Mouse (Mus musculus) ES-E14 (cell line): Measurements from ENCODE around the gene Syde2. TPM values are rescaled to one million over a fixed set of nuclear protein-coding genes. Genes with fewer than 3 reads are reported as not detected.
A peak's percentile ranks its signal among the peaks of the same experiment; 100 is the strongest.

ENCODE experiments used
- DNase-seq: peaks from one replicate; pipeline ENCODE4 v3.0.0-alpha.2; 2013; ENCODE audit warnings: low read depth, low spot score
- H3K27ac ChIP-seq: 2 replicates; pipeline ENCODE4 v1.5.1; 2012; ENCODE audit warnings: low read depth, mild to moderate bottlenecking, low read length, moderate library complexity, mixed read lengths; ENCODE audit not compliant: poor library complexity, insufficient read depth, severe bottlenecking
- H3K36me3 ChIP-seq: 2 replicates; pipeline ENCODE4 v1.6.1; 2012; ENCODE audit warnings: mild to moderate bottlenecking, low read length, moderate library complexity, mixed read lengths; ENCODE audit not compliant: control insufficient read depth, poor library complexity, insufficient read depth, severe bottlenecking
- H3K4me1 ChIP-seq, 2 experiments: fragments of 150-350 bp in 1 of 2; sonication (generic) in 1 of 2; 2 replicates each; pipeline ENCODE4 v1.6.1; 2012; ENCODE audit warnings: low read length in 2 of 2, mild to moderate bottlenecking in 1 of 2, mixed read lengths in 1 of 2; ENCODE audit not compliant: control insufficient read depth in 2 of 2, insufficient read depth in 2 of 2, poor library complexity in 1 of 2
- H3K4me3 ChIP-seq, 2 experiments: fragments of 150-350 bp in 1 of 2; sonication (generic) in 1 of 2; 2 replicates each; pipeline ENCODE4 v1.5.1; 2012; ENCODE audit warnings: low read length in 2 of 2, low read depth in 1 of 2, mild to moderate bottlenecking in 1 of 2, mixed read lengths in 1 of 2; ENCODE audit not compliant: insufficient read depth in 1 of 2, poor library complexity in 1 of 2, severe bottlenecking in 1 of 2
- H3K9ac ChIP-seq: 2 replicates; pipeline ENCODE4 v1.6.1; 2012; ENCODE audit warnings: low read depth, mild to moderate bottlenecking, low read length, mixed read lengths; ENCODE audit not compliant: poor library complexity, insufficient read depth, severe bottlenecking
- H3K9me3 ChIP-seq: fragments of 150-350 bp; sonication (generic); 2 replicates; pipeline ENCODE4 v1.6.1; 2012; ENCODE audit warnings: low read depth, mild to moderate bottlenecking, low read length; ENCODE audit not compliant: control insufficient read depth, insufficient read depth
- CHD2 ChIP-seq: IDR thresholded peaks from 2 replicates; pipeline ENCODE4 v1.6.1; 2014; ENCODE audit warnings: mild to moderate bottlenecking, low read depth, low read length, inconsistent platforms
- HCFC1 ChIP-seq: IDR thresholded peaks from 2 replicates; pipeline ENCODE4 v1.6.1; 2012; ENCODE audit warnings: low read length, inconsistent platforms, borderline replicate concordance; ENCODE audit not compliant: insufficient read depth
- MAFK ChIP-seq: IDR thresholded peaks from 2 replicates; pipeline ENCODE4 v1.6.1; 2014; ENCODE audit warnings: mild to moderate bottlenecking, low read depth, low read length, inconsistent platforms; ENCODE audit not compliant: insufficient read depth
- ZC3H11A ChIP-seq: IDR thresholded peaks from 2 replicates; pipeline ENCODE4 v1.6.1; 2012; ENCODE audit warnings: low read depth, mild to moderate bottlenecking, inconsistent platforms, low read length, borderline replicate concordance
- ZNF384 ChIP-seq: IDR thresholded peaks from 2 replicates; pipeline ENCODE4 v1.6.1; 2012; ENCODE audit warnings: low read depth, low read length, inconsistent platforms
- in situ Hi-C, 2 experiments: fragments of 600-800 bp; cut with MboI; formaldehyde crosslinking; loops; one replicate each; pipeline ENCODE4 v1.15.1; 2025; ENCODE audit warnings: low sequenced_read_pairs in 2 of 2, inconsistent platforms in 1 of 2; ENCODE audit not compliant: unreplicated experiment in 2 of 2
- total RNA-seq: library from RNA; depleted of rRNA; stranded (reverse); fragments of 300-350 nt; gene quantifications from 2 replicates; pipeline ENCODE4 v1.2.3, GENCODE M21; 2012

The Syde2 gene
- total RNA-seq, 1 experiment = 19.9 TPM

- peaks cover 10% of the 10 kb centered on the region for H3K36me3 ChIP-seq
These were observed 45.7 kb upstream of the Syde2 start for GRCm38 (mm10) chr3:145941971-145942370.

DNA sequence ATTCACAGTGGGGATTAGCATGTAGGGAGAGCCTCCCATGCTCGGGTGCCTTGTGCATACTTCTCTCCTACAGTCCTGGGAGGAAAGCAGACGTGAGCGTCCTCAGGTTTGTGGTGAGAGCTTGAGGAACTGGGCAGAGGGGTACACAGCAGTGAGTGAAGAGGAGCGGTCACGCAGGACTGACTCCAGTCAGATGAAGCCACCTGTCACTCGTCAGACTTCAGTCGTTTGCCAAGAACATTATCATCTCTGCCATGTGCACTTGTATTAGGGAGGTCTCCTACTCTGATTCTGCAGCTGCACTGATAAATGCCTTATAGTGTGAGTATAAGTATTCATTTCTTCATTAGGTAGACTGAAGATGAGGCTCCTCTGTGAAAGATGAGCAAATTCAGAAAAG lies 43.3 kb upstream of the Syde2 start:
- no peak for TF ChIP-seq HCFC1
- TF ChIP-seq MAFK = no peak
- no peak for TF ChIP-seq ZC3H11A
- TF ChIP-seq ZNF384 = no peak
- TF ChIP-seq CHD2 = no peak
- Histone ChIP-seq H3K4me1 (peaks cover 0 to 6% of the 10 kb centered on the region in 2 experiments; a peak in 2 of 4 replicates), H3K9ac (no peak overlapping the region), H3K27ac (no peak overlapping the region), H3K9me3 (no peaks in the 10 kb centered on the region), H3K36me3 (peaks cover 10% of the 10 kb centered on the region), H3K4me3 (no peak overlapping the region)
- in situ Hi-C loops = loop anchor here in 1 of 2 experiments (10.0 kb wide), 1 partner anchor 110 kb away; no protein-coding TSS in a partner anchor
- DNase-seq = no peak

More at GRCm38 (mm10) chr3:145941971-145942370, 45.7 kb upstream of the Syde2 start:
- in situ Hi-C loops = loop anchor here in 1 of 2 experiments (10.0 kb wide), 1 partner anchor 113 kb away; no protein-coding TSS in a partner anchor
- no peak overlapping the region for H3K9ac ChIP-seq
- no peak overlapping the region for H3K4me3 ChIP-seq
- DNase-seq = peak; percentile 70
- H3K9me3 ChIP-seq = no peaks in the 10 kb centered on the region
- H3K27ac ChIP-seq = no peak overlapping the region
- TF ChIP-seq MAFK (no peak), HCFC1 (no peak), ZC3H11A (no peak), CHD2 (no peak), ZNF384 (no peak)
- H3K4me1 ChIP-seq = peaks cover 0 to 6% of the 10 kb centered on the region in 2 experiments; a peak in 2 of 4 replicates

DNA sequence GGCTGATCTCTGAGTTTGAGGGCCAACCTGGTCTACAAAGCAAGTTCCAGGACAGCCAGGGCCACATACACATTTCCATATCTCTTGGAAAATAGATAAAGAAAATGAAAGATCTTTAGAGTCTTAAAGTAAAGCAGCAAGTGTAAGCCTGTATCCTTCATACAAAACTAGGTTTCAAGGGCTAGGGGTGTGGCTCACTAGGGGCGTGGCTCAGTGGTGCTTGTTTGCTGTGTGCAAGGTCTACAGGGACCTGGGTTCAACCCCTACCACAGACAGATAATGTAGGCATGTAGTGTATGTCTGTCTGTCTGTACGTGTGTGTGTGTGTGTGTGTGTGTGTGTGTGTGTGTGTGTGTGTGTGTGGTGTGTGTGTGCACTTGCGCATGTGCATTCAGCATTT lies 41.8 kb upstream of the Syde2 start:
- no peak overlapping the region for H3K27ac ChIP-seq
- TF ChIP-seq HCFC1 (no peak), CHD2 (no peak), ZC3H11A (no peak), ZNF384 (no peak), MAFK (no peak)
- H3K36me3 ChIP-seq = peaks cover 10% of the 10 kb centered on the region
- H3K9me3 ChIP-seq = no peaks in the 10 kb centered on the region
- H3K9ac ChIP-seq = no peak overlapping the region
- H3K4me3 ChIP-seq = no peak overlapping the region
- H3K4me1 ChIP-seq = peaks cover 0 to 1% of the 10 kb centered on the region in 2 experiments; a peak in 1 of 4 replicates
- DNase-seq = no peak
- in situ Hi-C loops = loop anchor here in 1 of 2 experiments (5.0 to 10.0 kb wide), 2 partner anchors 109 to 231 kb away; no protein-coding TSS in a partner anchor

DNA sequence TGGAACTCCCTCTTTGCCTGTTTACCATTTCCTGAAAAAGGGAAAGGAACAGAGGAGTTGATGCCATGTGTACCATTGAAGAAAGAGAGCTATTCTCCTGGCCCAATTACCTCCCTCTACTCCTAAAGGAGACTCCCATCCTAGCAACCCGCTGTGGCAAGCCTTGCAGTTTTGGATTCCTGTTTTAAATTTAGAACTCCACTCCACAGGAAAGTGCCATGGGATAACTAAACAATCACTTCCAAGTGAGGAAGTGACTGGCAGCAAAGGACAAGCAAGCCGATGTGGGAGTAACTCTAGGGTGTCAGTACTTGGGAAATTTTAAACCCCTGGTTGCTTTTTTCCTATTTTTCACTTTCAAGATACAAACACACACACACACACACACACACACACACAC lies 41.0 kb upstream of the Syde2 start:
- peaks cover 0 to 1% of the 10 kb centered on the region in 2 experiments; a peak in 1 of 4 replicates for H3K4me1 ChIP-seq
- in situ Hi-C loops = loop anchor here in 1 of 2 experiments (5.0 to 10.0 kb wide), 2 partner anchors 108 to 231 kb away; no protein-coding TSS in a partner anchor
- TF ChIP-seq ZC3H11A (no peak), ZNF384 (no peak), CHD2 (no peak), MAFK (no peak), HCFC1 (no peak)
- no peak for DNase-seq
- peaks cover 7% of the 10 kb centered on the region for H3K36me3 ChIP-seq
- no peak overlapping the region for H3K27ac ChIP-seq
- H3K9me3 ChIP-seq = no peaks in the 10 kb centered on the region
- no peak overlapping the region for H3K4me3 ChIP-seq
- no peak overlapping the region for H3K9ac ChIP-seq
